Mouse (Mus musculus) mature B cell (primary cell): ENCODE data around the gene Lrrc4b.

ENCODE experiments used
- in situ Hi-C: fragments of 300-500 bp; cut with MboI; formaldehyde crosslinking; loops from 2 replicates; pipeline ENCODE4 v1.14.3; 2019

Lrrc4b gene

GRCm38 (mm10) chr7:44463556-44464225 lies 34.9 kb downstream of the Lrrc4b start:
- in situ Hi-C loops: no loop called here

GRCm38 (mm10) chr7:44464511-44464910 lies 35.7 kb downstream of the Lrrc4b start:
- in situ Hi-C loops: no loop called here

- in situ Hi-C loops: no loop called here
Observed at GRCm38 (mm10) chr7:44465111-44465510, 36.3 kb downstream of the Lrrc4b start, which contains the start of gene Aspdh. TSS of gene Aspdh (plus strand) at chr7:44465391.

- in situ Hi-C loops: no loop called here
Observed at GRCm38 (mm10) chr7:44466006-44466887, 37.4 kb downstream of the Lrrc4b start.

- in situ Hi-C loops: no loop called here
Observed at GRCm38 (mm10) chr7:44466888-44467311, 38.1 kb downstream of the Lrrc4b start.

GRCm38 (mm10) chr7:44467811-44468411 lies 39.1 kb downstream of the Lrrc4b start, which contains the start of gene Josd2:
TSS of gene Josd2 (plus strand) at chr7:44467980.
- in situ Hi-C loops: no loop called here

- in situ Hi-C loops: no loop called here
Observed at GRCm38 (mm10) chr7:44468644-44469285, 39.9 kb downstream of the Lrrc4b start.

GRCm38 (mm10) chr7:44469677-44470675 lies 41.2 kb downstream of the Lrrc4b start:
- in situ Hi-C loops: no loop called here

- in situ Hi-C loops: no loop called here
Observed at GRCm38 (mm10) chr7:44470696-44471612, 42.1 kb downstream of the Lrrc4b start.

- in situ Hi-C loops: no loop called here
Observed at GRCm38 (mm10) chr7:44471880-44472557, 43.2 kb downstream of the Lrrc4b start.

- in situ Hi-C loops: no loop called here
Observed at GRCm38 (mm10) chr7:44472558-44472885, 43.7 kb downstream of the Lrrc4b start.

- in situ Hi-C loops: no loop called here
Observed at GRCm38 (mm10) chr7:44472961-44473646, 44.3 kb downstream of the Lrrc4b start.

- in situ Hi-C loops: no loop called here
Observed at GRCm38 (mm10) chr7:44474419-44474818, 45.6 kb downstream of the Lrrc4b start.

GRCm38 (mm10) chr7:44475046-44475614 lies 46.3 kb downstream of the Lrrc4b start:
- in situ Hi-C loops: loop anchor here (25.0 kb wide), 1 partner anchor 213 kb away; the partner anchor contains the start of genes Acp4 and Gm15517

- in situ Hi-C loops: loop anchor here (25.0 kb wide), 1 partner anchor 221 kb away; the partner anchor contains the start of genes Acp4 and Gm15517
Observed at GRCm38 (mm10) chr7:44482836-44483435, 54.1 kb downstream of the Lrrc4b start.

- in situ Hi-C loops: loop anchor here (25.0 kb wide), 1 partner anchor 222 kb away; the partner anchor contains the start of genes Acp4 and Gm15517
Observed at GRCm38 (mm10) chr7:44484109-44484508, 55.3 kb downstream of the Lrrc4b start.

- in situ Hi-C loops: loop anchor here (25.0 kb wide), 1 partner anchor 223 kb away; the partner anchor contains the start of genes Acp4 and Gm15517
Observed at GRCm38 (mm10) chr7:44484841-44485571, 56.2 kb downstream of the Lrrc4b start.
